Mouse (Mus musculus) intestine, postnatal 0 days (tissue): Measurements from ENCODE around the gene Fam169a. TPM values are rescaled to one million over a fixed set of nuclear protein-coding genes. Genes with fewer than 3 reads are reported as not detected.
"Not testable (repeated sequence)": the region's sequence is repeated elsewhere in the genome, so short reads cannot be mapped to it uniquely, and the experiment has no call there.

ENCODE experiments used
- ATAC-seq: fragments of 200-750 bp; cut with Nextera tagmentation; 2 replicates; pipeline ENCODE4 v1.8.0; 2017; ENCODE audit warnings: mild to moderate bottlenecking, moderate TSS enrichment, moderate library complexity
- H3K27ac ChIP-seq: fragments of 300-500 bp; sonication (generic); 2 replicates; pipeline ENCODE4 v1.5.1; 2014; ENCODE audit warnings: mild to moderate bottlenecking, low read depth, low read length, moderate library complexity
- H3K27me3 ChIP-seq: fragments of 300-500 bp; sonication (generic); replicated peaks from 2 replicates; pipeline ENCODE4 v1.6.1; 2014; ENCODE audit warnings: low read length, mixed read lengths; ENCODE audit not compliant: control insufficient read depth, insufficient read depth
- H3K36me3 ChIP-seq: fragments of 300-500 bp; sonication (generic); 2 replicates; pipeline ENCODE4 v1.6.1; 2014; ENCODE audit warnings: mild to moderate bottlenecking, moderate library complexity; ENCODE audit not compliant: control insufficient read depth, insufficient read depth
- H3K4me1 ChIP-seq: fragments of 300-500 bp; sonication (generic); replicated peaks from 2 replicates; pipeline ENCODE4 v1.6.1; 2014; ENCODE audit warnings: antibody characterized with exemption, low read length, mixed read lengths; ENCODE audit not compliant: control insufficient read depth, insufficient read depth
- H3K4me2 ChIP-seq: fragments of 300-500 bp; sonication (generic); replicated peaks from 2 replicates; pipeline ENCODE4 v1.6.1; 2014; ENCODE audit warnings: low read depth, mild to moderate bottlenecking, moderate library complexity
- H3K4me3 ChIP-seq: fragments of 300-500 bp; sonication (generic); 2 replicates; pipeline ENCODE4 v1.5.1; 2014; ENCODE audit warnings: low read depth, low read length
- H3K9ac ChIP-seq: fragments of 300-500 bp; sonication (generic); 2 replicates; pipeline ENCODE4 v1.6.1; 2014; ENCODE audit warnings: mild to moderate bottlenecking, low read depth, low read length
- H3K9me3 ChIP-seq: fragments of 300-500 bp; sonication (generic); 2 replicates; pipeline ENCODE4 v1.6.1; 2016; ENCODE audit warnings: mixed run types; ENCODE audit not compliant: control insufficient read depth
- CTCF ChIP-seq: sonication (generic); IDR thresholded peaks from 2 replicates; pipeline ENCODE4 v1.5.1; 2016; ENCODE audit warnings: low read depth, mild to moderate bottlenecking, control low read depth, antibody characterized with exemption, moderate library complexity
- WGBS: fragments of 180-500 bp; shearing (Covaris S2); extraction: QIAGEN DNeasy Blood & Tissue Kit; methylation state at CpG from one replicate; pipeline ENCODE4 v1.1.7; 2014; 5-methylcytosine and 5-hydroxymethylcytosine counted together
- polyA plus RNA-seq: library from polyadenylated mRNA; unstranded; fragments of >200 nt; fragmentation: Nextera tagmentation; extraction: Ambion mirVana; gene quantifications from 2 replicates; pipeline ENCODE4 v1.2.1, GENCODE M21; 2015

Gene Fam169a
- polyA plus RNA-seq, 1 experiment from 2014 or later: 0.78 TPM

DNA sequence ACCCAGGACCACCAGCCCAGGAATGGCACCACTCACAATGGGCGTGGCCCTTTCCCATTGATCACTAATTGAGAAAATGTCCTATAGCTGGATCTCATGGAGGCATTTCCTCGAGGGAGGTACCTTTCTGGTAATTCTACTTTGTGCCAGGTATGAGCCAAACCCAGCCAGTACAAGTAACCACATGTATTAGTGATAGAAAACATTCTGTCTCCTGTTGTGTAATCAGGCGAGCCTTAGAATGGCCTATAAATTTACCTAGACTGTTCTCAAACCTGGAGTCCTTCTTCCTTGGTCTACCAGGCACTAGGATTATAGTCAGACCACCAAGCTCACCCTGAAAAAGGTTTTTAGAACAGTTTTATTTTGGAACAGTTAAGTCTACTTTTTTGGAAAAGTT is 54.3 kb downstream of the Fam169a start:
- no peak overlapping the region for H3K9ac ChIP-seq
- no peak overlapping the region for H3K27ac ChIP-seq
- ATAC-seq: no peak
- no peaks in the 10 kb centered on the region for H3K4me1 ChIP-seq
- no peaks in the 10 kb centered on the region for H3K27me3 ChIP-seq
- no peak overlapping the region for H3K4me2 ChIP-seq
- WGBS: 74% methylated on average over 3 of the region's 3 CpGs
- no peaks in the 10 kb centered on the region for H3K9me3 ChIP-seq
- H3K4me3 ChIP-seq: no peak overlapping the region
- TF ChIP-seq CTCF: no peak
- no peaks in the 10 kb centered on the region for H3K36me3 ChIP-seq

GRCm38 (mm10) chr13:97129654-97130053 is 62.6 kb downstream of the Fam169a start:
- H3K9ac ChIP-seq, H3K4me3 ChIP-seq, H3K4me1 ChIP-seq, H3K4me2 ChIP-seq, H3K27ac ChIP-seq, H3K9me3 ChIP-seq, ATAC-seq, H3K27me3 ChIP-seq: not testable (repeated sequence)
- 82% methylated on average over 2 of the region's 4 CpGs for WGBS
- H3K36me3 ChIP-seq: peaks cover 16% of the 10 kb centered on the region

DNA sequence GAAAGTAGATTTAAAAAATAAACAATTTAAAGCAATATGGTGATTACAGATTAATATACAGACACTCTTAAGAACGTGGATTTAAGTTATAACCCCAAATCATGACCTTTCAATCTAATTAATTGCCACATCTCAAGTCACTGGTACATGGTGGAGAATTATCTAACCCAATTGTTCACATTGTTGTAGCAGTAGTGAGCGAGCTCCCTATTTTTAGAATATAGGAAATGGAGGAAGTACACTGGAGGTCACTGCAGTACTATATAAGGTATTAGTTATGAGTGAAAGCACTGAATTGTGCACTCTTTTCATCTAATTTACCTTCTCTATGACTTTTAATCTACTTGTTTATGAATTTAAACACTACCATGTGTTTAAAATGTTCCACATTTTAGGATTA is 63.3 kb downstream of the Fam169a start:
- peaks cover 23% of the 10 kb centered on the region for H3K36me3 ChIP-seq
- not testable (repeated sequence) for H3K27me3 ChIP-seq, H3K4me3 ChIP-seq, H3K9me3 ChIP-seq, H3K27ac ChIP-seq, ATAC-seq, H3K9ac ChIP-seq, H3K4me2 ChIP-seq, H3K4me1 ChIP-seq
- no CpG with 5 or more reads among the region's 2 CpGs for WGBS

DNA sequence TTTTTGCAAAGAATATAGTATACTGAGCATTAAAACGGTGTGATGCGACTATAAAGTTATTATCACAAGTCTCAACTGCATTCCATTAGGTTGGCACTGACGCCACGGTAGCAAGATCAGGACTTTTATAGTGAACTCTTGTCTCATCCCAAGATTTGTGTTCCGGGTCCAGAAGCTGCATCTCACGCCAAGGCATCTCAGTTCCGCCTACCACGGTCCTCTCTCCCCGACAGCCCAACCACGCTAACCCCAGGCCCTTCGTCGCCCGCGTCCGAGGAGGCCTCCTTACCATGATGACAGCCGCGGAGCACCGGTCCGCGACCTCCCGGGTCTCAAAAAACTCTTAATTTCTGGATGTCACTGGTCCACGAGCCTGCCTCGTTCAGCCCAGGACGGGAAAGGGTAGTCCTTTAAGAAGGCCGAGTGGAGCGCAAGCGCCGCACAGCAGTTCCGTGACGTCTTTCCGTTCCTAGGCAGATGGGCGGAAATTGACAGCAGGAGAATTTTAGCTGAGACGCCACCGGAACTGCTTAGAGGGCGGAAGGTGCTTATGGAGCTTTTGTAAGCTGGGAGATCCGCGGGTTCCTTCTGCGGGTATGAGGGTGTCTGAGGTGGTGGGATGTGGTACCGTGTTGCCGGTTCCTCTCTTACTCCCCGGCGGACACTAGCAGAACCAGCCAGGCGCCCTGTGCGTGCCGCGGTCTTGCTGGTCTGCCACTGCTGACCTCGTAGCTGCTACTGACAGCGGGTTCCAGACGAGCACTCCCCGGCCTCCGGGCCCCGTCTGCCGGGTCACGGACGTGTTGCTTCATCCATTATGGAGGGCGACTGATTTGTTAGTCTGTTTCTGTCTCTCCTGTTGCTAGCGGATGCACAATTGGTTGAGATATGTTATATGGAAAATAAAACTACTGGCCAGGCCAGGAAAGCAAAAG is 70.6 kb downstream of the Fam169a start, which contains the start of the genes Gfm2 and Nsa2:
Gfm2 (plus strand) TSS at position 472 of the 935 bp plus-strand sequence.
Nsa2 (minus strand) TSS at position 472 of the 935 bp plus-strand sequence.
- Histone ChIP-seq H3K27me3 (no peaks in the 10 kb centered on the region), H3K9ac (peak within 1 kb of the TSS; percentile 87), H3K36me3 (peaks cover 24% of the 10 kb centered on the region), H3K4me1 (no peaks in the 10 kb centered on the region), H3K9me3 (no peaks in the 10 kb centered on the region), H3K4me3 (peak within 1 kb of the TSS; percentile 90), H3K27ac (peak within 1 kb of the TSS; percentile 90), H3K4me2 (peak within 1 kb of the TSS; percentile 63)
- whole genome bisulfite sequencing: under 1% methylated on average over 57 of the region's 57 CpGs
- no peak for TF ChIP-seq CTCF
- peak; percentile 98 for ATAC-seq

DNA sequence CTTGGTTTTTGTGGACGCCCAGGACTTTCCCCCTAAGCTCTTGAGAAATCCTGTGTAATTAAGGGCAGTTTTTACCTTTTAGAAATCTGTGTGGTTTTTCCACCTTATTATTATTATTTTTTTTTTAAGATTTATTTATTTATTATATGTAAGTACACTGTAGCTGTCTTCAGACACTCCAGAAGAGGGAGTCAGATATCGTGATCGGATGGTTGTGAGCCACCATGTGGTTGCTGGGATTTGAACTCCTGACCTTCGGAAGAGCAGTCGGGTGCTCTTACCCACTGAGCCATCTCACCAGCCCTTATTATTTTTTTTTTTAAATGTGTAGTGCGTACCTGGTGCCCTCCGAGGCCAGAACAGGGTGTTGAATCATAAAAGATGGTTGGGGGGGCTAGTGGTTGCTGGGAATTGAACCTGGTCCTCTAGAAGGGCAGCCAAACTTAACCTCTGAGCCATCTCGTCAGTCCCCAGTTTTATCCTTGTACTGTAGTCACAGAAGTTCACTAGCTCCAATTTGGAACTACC is 71.4 kb downstream of the Fam169a start:
- 24% methylated on average over 8 of the region's 8 CpGs for WGBS
- H3K27ac ChIP-seq: peak overlapping the region; percentile 90; the same call in 1 of the 2 replicates
- peak overlapping the region; percentile 90 for H3K4me3 ChIP-seq
- peak overlapping the region; percentile 63 for H3K4me2 ChIP-seq
- not testable (repeated sequence) for ATAC-seq, H3K4me1 ChIP-seq, H3K9me3 ChIP-seq, H3K27me3 ChIP-seq
- H3K36me3 ChIP-seq: peaks cover 22% of the 10 kb centered on the region; the same call in 1 of the 2 replicates
- H3K9ac ChIP-seq: peak overlapping the region; percentile 87

- Histone ChIP-seq H3K36me3 (peaks cover 23% of the 10 kb centered on the region), H3K4me1 (no peaks in the 10 kb centered on the region), H3K4me3 (no peak overlapping the region), H3K9me3 (no peaks in the 10 kb centered on the region), H3K9ac (no peak overlapping the region), H3K4me2 (no peak overlapping the region), H3K27ac (no peak overlapping the region), H3K27me3 (no peaks in the 10 kb centered on the region)
- no peak for ATAC-seq
- 87% methylated on average over 7 of the region's 7 CpGs for WGBS
- no peak for TF ChIP-seq CTCF
These were observed 75.2 kb downstream of the Fam169a start for GRCm38 (mm10) chr13:97142321-97142720.
